Mouse (Mus musculus): ENCODE data around the gene Hist1h2ac. TPM values are rescaled to one million over a fixed set of nuclear protein-coding genes. Genes with fewer than 3 reads are reported as not detected.
A peak's percentile ranks its signal among the peaks of the same experiment; 100 is the strongest.

The Hist1h2ac gene
- total RNA-seq, 2 experiments from 2014 or later = 5.1 to 6.2 TPM

DNA sequence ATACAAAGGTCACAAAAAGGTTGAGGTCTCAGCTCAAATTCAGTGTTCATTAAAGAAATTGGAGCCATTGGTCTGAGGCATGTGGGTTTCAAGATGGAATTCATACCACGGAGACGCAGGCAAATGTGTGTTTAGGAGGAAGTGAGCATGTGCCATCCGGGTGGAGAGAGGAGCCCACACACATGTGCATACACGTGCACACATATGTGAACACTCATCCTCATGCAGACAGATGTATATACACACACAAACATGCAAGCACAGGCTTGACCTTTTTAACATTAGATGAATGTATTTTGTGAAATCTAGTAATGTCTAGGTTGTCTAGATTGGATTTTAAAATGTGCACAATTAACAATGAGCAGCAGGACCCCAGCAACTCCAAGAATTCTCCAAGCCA lies 18.5 kb upstream of the Hist1h2ac start:
- DNase-seq = no peak
- intact Hi-C loops (cut with DNase I) = no loop called here

DNA sequence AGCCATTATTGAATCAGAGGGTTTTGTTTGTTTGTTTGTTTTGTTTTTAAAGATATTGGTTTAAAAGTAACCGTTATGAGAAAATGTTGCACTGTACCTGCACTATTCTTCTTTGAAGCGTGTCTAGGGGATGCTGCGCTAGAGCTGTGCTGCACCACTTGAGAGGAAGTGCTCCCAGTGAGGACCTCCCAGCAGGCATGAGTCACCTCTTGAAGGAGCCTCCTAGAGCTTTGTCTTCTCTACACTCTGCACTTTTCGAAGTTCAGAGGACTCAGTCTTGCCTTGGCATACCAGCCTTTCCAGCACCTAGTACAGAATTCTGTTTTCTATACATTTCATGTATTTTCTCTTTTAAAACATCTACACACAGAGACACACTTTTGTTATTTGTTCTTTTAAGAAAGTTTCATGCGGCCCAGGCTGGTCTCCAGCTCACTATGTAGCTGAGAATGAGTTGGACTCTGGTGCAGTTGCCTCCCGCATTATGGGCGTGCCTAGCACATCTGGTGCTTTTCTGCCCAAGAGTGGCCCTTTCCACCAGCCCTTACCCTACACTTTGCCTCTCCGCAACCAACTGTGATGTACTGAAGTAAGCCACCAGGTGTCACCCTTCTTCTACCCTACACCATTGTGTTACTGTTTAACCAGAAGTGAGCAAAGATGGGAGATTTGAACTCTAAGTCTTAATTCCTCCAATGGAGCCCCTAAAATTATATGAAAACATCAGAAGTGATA lies 17.2 kb upstream of the Hist1h2ac start:
- peak; percentile 82 to 88 for DNase-seq
- intact Hi-C loops (cut with DNase I) = loop anchor here (1.0 kb wide), 1 partner anchor 31 kb away; no protein-coding TSS in a partner anchor

DNA sequence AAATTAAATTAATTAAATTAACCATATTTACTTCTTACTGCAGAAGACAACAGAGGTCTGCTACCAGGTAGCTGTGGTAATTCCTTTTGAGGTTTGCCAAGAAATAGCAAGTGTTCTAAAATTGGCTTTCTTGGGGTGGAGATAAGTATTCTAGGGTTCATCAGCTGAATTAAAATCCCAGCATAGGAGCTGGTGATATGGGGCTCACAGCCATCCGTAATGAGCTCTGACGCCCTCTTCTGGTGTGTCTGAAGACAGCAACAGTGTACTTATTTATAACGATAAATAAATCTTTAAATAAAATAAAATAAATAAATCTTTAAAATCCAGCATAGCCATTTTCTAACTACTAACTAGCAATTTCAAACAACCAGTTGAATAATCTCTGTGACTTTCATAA lies 16.0 kb upstream of the Hist1h2ac start:
- intact Hi-C loops (cut with DNase I) = loop anchor here (2.0 to 5.0 kb wide), 3 partner anchors 77 to 1647 kb away; partner anchors contain the start of gene Hist1h1e
- no peak for DNase-seq

DNA sequence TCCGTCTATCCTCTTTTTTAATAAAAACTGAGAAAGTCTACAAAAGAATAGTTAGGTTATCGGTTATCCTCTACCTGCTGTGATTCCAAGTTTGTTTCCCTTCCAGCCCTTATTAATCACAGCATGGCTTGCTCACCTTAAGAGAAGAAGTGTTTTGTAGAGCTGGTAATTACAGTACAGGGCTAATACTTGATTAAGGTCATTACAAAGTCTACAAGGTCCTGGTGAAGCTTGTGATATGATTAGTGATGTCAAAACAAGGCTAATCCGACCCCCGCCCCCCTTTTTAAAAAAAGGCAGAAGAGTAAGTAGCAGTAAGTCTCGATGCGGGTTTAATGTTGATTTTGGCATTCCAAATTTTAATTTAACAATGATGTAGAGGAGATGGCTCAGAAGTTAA lies 15.2 kb upstream of the Hist1h2ac start:
- intact Hi-C loops (cut with DNase I) = loop anchor here (2.0 to 5.0 kb wide), 3 partner anchors 76 to 1647 kb away; partner anchors contain the start of gene Hist1h1e
- DNase-seq = no peak

DNA sequence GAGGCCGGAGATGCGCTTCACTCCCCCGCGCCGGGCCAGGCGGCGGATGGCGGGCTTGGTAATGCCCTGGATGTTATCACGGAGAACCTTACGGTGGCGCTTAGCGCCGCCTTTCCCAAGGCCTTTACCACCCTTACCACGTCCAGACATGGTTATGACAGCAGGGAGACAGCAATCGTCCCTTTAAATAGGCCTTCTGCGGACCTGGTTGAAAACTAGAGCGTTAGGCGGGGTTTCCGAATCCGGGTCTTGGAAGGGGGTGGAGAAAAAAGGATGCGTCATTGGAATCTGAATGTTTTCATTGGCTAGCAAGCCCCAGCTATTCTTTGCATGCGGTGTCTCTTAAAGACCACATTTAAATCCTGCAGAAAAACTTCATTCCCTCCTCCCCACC lies 14.5 kb upstream of the Hist1h2ac start, which contains the start of gene Hist1h4c:
TSS of gene Hist1h4c (minus strand) at position 155 of the 394 bp plus-strand sequence.
- intact Hi-C loops (cut with DNase I) = loop anchor here (2.0 to 5.0 kb wide), 3 partner anchors 75 to 1646 kb away; partner anchors contain the start of gene Hist1h1e
- DNase-seq = peak; percentile 99 to 100

DNA sequence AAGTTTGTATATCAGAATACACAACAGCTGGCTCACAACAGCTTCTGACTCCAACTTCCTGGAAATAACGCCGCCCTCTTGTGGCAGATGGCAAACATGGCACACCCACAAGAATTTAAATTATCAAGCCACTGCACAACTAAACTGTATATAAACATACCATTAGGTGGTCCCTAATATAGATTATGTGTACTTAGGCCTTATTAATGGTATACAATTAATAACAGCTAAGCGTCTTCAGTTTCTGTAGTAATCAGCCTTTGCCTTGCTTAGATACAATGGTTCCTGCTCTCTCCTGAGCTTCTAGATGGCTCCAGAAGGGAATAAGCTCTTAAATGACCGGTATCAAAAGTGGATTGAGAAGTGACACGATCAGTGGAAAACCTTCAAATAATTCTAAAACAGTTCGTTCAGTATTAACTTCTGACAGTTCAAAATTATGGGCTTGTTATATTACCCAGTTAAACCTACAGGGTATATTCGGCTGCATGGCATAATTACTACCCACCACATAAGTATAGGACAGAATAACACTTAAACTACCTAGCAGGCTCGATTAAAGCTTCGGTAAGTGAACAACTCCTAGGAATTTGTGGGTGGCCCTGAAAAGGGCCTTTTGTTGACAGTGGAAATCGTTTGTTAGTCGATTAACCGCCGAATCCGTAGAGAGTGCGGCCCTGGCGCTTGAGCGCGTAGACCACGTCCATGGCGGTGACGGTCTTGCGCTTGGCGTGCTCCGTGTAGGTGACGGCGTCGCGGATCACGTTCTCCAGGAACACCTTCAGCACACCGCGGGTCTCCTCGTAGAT lies 13.9 kb upstream of the Hist1h2ac start:
- DNase-seq = peak; percentile 64 to 83
- intact Hi-C loops (cut with DNase I) = loop anchor here (1.0 to 5.0 kb wide), 5 partner anchors 12 to 1645 kb away; partner anchors contain the start of gene Hist1h1e

DNA sequence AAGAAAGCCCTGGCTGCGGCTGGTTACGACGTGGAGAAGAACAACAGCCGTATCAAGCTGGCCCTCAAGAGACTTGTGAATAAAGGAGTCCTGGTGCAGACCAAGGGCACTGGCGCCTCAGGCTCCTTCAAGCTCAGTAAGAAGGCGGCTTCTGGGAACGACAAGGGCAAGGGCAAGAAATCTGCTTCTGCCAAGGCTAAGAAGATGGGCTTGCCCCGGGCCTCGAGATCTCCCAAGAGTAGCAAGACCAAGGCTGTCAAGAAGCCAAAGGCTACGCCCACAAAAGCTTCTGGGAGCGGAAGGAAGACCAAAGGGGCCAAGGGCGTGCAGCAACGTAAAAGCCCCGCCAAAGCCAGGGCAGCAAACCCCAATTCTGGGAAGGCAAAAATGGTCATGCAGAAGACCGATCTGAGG lies 12.3 kb upstream of the Hist1h2ac start:
- intact Hi-C loops (cut with DNase I) = loop anchor here (2.0 to 5.0 kb wide), 3 partner anchors 65 to 1644 kb away; no protein-coding TSS in a partner anchor
- DNase-seq = no peak

DNA sequence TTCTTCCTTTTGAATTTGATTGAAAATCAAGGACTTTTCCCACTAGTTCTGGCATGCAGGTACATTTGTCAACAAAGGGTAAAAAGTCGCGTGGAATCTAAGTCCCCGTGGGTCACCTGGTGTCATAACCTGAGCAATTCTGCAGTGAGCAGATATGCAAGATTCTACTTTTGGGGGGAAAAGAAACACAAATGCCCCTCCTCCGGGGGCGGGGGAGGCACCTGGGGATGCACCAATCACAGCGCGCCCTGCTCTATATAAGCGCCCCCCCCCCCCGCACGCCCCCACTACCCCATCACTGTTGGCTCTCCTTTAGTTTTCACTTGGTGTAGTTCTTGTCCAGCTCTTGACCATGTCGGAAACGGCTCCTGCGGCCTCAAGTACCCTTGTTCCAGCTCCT lies 11.8 kb upstream of the Hist1h2ac start, which contains the start of gene Hist1h1t:
TSS of gene Hist1h1t (plus strand) at position 301 of the 400 bp plus-strand sequence.
- intact Hi-C loops (cut with DNase I) = loop anchor here (5.0 kb wide), 2 partner anchors 108 to 1643 kb away; no protein-coding TSS in a partner anchor
- no peak for DNase-seq

DNA sequence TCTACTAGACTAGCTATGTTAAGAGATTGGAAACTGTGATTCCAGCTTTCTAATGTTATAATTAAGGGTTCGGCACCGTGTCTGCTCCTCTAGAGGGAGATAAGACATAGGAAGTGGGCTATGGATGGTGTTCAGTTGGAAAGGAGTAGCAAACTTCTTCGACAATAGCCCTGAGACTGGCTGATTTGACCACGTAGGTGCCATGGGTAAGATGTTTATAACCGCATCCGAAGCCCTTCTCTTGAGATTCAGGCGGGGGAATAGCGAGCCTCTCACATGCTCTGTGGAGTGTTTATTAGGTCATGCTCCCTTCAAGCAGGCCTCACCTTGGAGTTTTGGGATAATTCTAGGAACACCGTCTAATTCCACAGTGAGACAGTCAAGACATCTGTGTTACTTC lies 11.2 kb upstream of the Hist1h2ac start:
- DNase-seq = no peak
- intact Hi-C loops (cut with DNase I) = loop anchor here (5.0 kb wide), 2 partner anchors 108 to 1643 kb away; no protein-coding TSS in a partner anchor

DNA sequence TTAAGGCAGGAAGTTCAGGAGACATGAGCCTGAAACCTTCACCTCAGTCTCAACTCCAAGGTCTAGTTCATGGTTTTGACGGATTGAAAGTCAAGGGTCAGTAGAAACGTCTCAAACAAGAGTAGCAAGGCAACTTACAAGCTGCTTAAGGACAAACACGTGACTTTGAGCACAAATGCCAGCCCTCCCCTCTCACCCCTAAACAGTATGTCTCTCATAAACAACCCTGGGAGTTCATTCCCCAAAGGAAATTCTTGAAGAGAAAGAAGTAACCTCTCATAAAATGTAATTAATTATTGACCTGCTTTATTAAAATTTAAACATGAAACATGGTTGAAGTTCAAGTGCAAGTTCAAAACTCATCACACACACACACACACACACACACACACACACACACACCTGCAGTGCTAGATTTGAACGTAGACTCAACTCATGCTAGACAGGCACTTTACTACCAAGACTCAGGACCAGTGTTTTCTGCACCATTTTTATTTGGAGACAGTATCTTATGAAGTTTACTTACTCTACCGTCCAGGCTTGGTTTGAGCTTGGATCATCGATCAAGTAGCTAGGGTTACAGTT lies 10.2 kb upstream of the Hist1h2ac start:
- intact Hi-C loops (cut with DNase I) = no loop called here
- DNase-seq = no peak

DNA sequence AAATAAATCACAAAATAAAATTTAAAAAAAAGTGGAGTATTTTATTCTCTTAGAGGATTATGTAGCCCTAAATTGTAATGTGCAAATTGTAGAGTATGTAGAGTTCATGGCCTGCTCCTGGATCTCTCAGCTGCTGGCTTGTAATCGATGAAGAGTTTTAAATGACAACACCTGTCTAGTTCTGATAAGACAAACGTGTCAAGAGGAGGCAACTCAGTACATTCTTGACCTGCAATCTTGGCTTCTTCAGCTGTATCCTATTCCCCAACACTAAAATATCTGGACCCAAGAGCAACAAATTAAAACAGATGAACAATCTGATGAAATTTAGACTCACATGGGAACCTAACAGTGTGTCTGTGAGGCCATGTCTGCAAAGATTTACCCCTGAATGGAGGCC lies 5.7 kb upstream of the Hist1h2ac start:
- no peak for DNase-seq
- intact Hi-C loops (cut with DNase I) = loop anchor here (10.0 kb wide), 2 partner anchors 45 to 265 kb away; partner anchors contain the start of genes Abt1 and Hist1h1c

DNA sequence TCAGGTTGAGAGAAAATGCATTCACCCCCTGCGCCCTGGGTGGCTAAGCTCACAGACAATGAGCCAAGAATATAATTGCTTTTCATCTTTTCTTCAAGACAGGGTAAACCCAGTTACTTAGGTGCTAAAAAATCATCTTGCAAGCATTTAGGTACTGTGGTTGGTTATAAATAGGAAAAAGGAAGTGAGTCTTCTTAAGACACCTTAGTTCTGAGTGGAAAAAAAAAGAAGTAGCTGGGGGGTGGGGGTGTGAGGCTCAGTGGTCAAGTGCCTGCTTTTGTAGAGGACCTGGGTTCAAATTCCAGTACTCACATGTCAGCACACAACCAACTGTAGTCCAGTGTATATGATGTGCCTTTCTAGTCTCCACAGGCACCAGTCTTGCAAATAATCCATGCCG lies 5.2 kb upstream of the Hist1h2ac start:
- intact Hi-C loops (cut with DNase I) = loop anchor here (10.0 kb wide), 2 partner anchors 46 to 264 kb away; partner anchors contain the start of genes Abt1 and Hist1h1c
- DNase-seq = no peak

DNA sequence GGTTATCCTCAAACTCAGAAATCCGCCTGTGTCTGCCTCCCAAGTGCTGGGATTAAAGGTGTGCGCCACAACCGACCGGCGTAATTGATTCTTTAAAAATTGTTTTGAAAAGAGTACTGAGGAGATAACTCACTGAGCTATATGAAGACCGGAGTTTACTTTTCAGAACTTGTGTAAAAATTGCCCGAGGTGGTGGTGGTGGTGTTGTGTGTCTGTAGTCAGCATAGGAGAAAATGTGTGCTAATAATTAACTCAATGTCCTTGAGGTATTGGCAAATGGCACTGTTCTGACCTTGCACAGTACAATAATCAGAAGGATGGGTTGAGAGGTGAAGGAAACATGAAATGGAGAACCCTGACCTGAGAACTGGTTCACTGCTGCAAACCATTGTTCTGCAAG lies 4.2 kb upstream of the Hist1h2ac start:
- intact Hi-C loops (cut with DNase I) = loop anchor here (10.0 kb wide), 2 partner anchors 47 to 263 kb away; partner anchors contain the start of genes Abt1 and Hist1h1c
- DNase-seq = no peak

DNA sequence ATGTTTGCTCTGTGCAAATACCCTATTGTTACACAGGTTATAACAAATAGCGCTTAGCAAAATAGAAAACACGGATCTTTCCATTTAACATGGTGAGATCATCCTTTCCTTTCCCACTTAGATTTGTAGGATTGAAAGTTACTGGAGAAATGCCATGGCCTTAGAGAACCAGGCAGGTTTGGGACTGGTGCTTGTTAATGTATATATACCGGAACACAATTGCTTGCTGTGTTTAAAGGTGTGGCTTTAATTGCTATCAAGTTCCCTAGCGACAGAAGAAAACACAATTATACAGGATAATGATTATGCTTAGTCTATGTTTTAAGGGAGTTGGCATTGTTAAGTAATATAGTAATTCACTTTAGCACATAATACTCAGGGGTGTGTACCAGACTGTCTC lies 3.4 kb upstream of the Hist1h2ac start:
- intact Hi-C loops (cut with DNase I) = loop anchor here (10.0 kb wide), 2 partner anchors 48 to 262 kb away; partner anchors contain the start of genes Abt1 and Hist1h1c
- DNase-seq = no peak

DNA sequence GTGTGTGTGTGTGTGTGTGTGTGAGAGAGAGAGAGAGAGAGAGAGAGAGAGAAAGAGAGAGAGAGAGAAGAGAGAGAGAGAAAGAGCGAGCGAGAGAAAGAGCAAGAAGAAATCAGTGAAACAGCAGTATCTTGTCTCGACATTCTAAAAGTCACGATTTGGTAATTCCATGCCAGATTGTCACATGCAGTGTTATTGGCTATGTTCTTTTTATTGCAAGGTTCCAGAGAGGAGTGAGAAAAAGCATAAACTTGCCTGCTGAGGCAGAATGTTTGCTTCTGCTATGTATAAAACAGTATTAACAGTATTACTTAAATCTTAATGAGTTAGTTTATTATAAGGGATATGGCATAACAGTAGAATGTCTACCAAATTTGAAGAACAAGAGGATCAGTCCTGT lies 2.2 kb upstream of the Hist1h2ac start:
- intact Hi-C loops (cut with DNase I) = loop anchor here (1.0 to 10.0 kb wide), 3 partner anchors 11 to 261 kb away; partner anchors contain the start of genes Abt1 and Hist1h1c
- no peak for DNase-seq

DNA sequence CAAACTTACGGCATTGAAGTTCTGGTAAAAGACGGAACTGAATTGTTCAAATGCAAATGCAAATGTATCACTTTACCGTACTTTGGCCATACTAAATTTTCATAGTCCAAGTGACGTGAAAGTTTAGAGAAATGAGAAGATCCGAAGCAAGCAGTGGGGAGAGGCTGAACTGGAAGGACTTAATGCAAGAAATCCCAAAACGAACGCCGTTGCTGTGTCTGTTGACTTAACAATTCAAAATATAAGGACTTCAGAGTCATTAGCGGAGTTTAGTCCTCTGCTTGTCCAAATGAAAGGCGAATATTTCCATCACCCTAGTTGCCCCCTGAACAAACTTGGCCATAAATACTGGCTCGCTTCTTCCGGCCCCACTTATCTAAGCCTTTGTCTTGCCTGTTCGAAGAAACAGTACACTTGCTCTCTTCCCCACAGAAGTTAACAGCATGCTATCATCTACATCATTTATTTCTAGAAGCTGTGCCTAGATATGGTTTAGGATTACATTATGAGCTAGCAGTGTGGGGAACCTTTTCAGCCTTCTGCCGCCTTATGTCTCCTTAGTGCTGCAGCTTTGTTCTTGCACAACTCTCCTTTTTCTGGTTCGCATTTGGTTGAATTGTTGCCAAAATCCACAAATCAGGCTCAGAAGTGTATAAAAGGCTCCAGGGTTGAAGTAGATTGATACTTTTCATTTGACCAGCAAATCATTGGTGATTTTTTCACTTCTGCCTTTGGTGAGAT lies 1.5 kb upstream of the Hist1h2ac start:
- intact Hi-C loops (cut with DNase I) = loop anchor here (1.0 to 10.0 kb wide), 3 partner anchors 12 to 260 kb away; partner anchors contain the start of genes Abt1 and Hist1h1c
- DNase-seq = peak; percentile 42 to 55

DNA sequence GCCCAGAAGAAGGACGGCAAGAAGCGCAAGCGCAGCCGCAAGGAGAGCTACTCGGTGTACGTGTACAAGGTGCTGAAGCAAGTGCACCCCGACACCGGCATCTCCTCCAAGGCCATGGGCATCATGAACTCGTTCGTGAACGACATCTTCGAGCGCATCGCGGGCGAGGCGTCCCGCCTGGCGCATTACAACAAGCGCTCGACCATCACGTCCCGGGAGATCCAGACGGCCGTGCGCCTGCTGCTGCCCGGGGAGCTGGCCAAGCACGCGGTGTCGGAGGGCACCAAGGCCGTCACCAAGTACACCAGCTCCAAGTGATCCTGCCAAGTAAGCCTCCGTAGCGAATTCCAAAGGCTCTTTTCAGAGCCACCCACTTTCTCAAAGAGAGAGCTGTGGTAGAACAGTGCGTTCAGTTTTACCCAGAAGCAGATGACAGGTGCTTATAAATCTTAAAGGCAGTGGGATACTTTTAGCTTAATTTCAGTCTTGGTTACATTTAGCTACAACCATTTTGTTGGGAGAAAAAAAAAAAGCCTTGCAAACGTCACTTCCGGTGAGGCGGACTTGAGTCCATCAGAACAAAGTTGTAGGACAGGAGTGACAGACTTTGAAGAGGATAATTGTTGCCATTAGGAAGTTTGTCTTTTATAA lies 672 bp upstream of the Hist1h2ac start:
- intact Hi-C loops (cut with DNase I) = loop anchor here (1.0 to 10.0 kb wide), 5 partner anchors 50 to 1647 kb away; partner anchors contain the start of genes Abt1, Hist1h1c, Hist1h1e and Hist1h2ah
- peak; percentile 69 to 83 for DNase-seq

DNA sequence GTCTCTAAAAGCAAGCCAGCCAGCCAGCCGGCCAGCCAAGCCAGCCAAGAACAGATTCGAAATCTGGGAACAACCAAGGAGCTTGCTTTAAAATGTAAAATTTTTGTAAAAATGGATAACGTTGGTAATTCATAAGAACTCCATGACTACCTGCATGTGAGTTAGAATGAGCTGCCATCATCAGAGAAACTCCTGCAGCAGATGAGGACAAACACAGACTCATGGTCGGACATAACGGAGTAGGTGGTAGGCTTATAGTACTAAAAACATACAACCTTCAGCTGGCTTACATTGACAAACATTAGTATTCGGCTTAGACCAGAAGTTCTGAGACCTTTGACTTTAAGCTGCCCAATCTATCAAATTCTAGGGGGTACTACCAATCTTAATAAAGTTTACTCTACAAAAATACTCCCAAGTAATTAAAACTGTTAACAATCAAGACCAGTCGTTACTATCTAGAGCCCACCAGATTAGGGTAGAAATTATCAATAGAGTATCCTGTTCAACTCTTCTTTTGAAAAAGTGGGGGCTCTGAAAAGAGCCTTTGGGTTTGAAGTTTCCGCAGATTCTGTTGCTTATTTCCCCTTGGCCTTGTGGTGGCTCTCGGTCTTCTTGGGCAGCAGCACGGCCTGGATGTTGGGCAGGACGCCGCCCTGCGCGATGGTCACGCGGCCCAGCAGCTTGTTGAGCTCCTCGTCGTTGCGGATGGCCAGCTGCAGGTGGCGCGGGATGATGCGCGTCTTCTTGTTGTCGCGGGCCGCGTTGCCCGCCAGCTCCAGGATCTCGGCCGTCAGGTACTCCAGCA lies 597 bp downstream of the Hist1h2ac start:
- intact Hi-C loops (cut with DNase I) = loop anchor here (5.0 to 10.0 kb wide), 4 partner anchors 52 to 1646 kb away; partner anchors contain the start of genes Abt1, Hist1h1c, Hist1h2ah and Hist1h2bk

More for the DNA sequence above, 597 bp downstream of the Hist1h2ac start:
- DNase-seq = peak in 1 of 2 experiments; percentile 30
